Mouse (Mus musculus) frontal cortex, adult (tissue): ENCODE measurements around the gene Ids.
"Not testable (repeated sequence)": the region's sequence is repeated elsewhere in the genome, so short reads cannot be mapped to it uniquely, and the experiment has no call there.

ENCODE experiments used
- ATAC-seq: cut with Nextera tagmentation; 2 replicates; pipeline ENCODE4 v1.9.2; 2017; ENCODE audit warnings: mild to moderate bottlenecking, moderate library complexity, mixed read lengths; ENCODE audit not compliant: low TSS enrichment

The Ids gene

GRCm38 (mm10) chrX:70364661-70365613 is at the start of gene Ids:
Ids (minus strand) TSS chrX:70365084.
- peak; percentile 97 for ATAC-seq

GRCm38 (mm10) chrX:70392636-70393035 is 27.8 kb upstream of the Ids start:
- not testable (repeated sequence) for ATAC-seq

GRCm38 (mm10) chrX:70385962-70386351 is 21.1 kb upstream of the Ids start:
- peak; percentile 35 for ATAC-seq

GRCm38 (mm10) chrX:70385276-70385961 is 20.5 kb upstream of the Ids start, which contains the start of gene 1110012L19Rik:
1110012L19Rik (plus strand) TSS chrX:70385877.
- ATAC-seq, result peak; percentile 97

- ATAC-seq, result no peak; the same call in 1 of the 2 replicates
These were observed 20.0 kb upstream of the Ids start for GRCm38 (mm10) chrX:70384917-70385275.

- peak; percentile 93 for ATAC-seq
These were observed 9.7 kb upstream of the Ids start for GRCm38 (mm10) chrX:70374469-70375110.

GRCm38 (mm10) chrX:70369758-70370157 is 4.9 kb upstream of the Ids start:
- ATAC-seq, result not testable (repeated sequence)

- ATAC-seq, result 0 out of 2 replicates have a peak, but pooled peaks have one; percentile 14
These were observed 682 bp downstream of the Ids start for GRCm38 (mm10) chrX:70364202-70364601.

- peak; percentile 8; the same call in 1 of the 2 replicates for ATAC-seq
These were observed 1.4 kb downstream of the Ids start for GRCm38 (mm10) chrX:70363446-70363845.

- peak; percentile 35 for ATAC-seq
These were observed 1.9 kb downstream of the Ids start for GRCm38 (mm10) chrX:70362985-70363384.

GRCm38 (mm10) chrX:70330202-70330843 is 34.6 kb downstream of the Ids start:
- peak; percentile 98 for ATAC-seq

GRCm38 (mm10) chrX:70328530-70329143 is 36.2 kb downstream of the Ids start:
- peak; percentile 70 for ATAC-seq

- ATAC-seq, result no peak
These were observed 37.2 kb downstream of the Ids start for GRCm38 (mm10) chrX:70327656-70328055.

GRCm38 (mm10) chrX:70319254-70319653 is 45.6 kb downstream of the Ids start:
- no peak for ATAC-seq

- ATAC-seq, result peak; percentile 50; the same call in 1 of the 2 replicates
These were observed 49.8 kb downstream of the Ids start for GRCm38 (mm10) chrX:70314949-70315641.
